Mouse (Mus musculus) brain, embryonic 14.5 days (tissue): ENCODE measurements around the gene Dxo.
"Not testable (repeated sequence)": the region's sequence is repeated elsewhere in the genome, so short reads cannot be mapped to it uniquely, and the experiment has no call there.

Source experiments
- CTCF ChIP-seq: fragments of 200-500 bp; IDR thresholded peaks from 2 replicates; pipeline ENCODE4 v1.5.1; 2012; ENCODE audit warnings: inconsistent platforms, mild to moderate bottlenecking, moderate library complexity, borderline replicate concordance; ENCODE audit not compliant: insufficient read depth, insufficient read length; ENCODE audit errors: extremely low read depth
- POLR2A ChIP-seq: fragments of 200-500 bp; IDR thresholded peaks from 2 replicates; pipeline ENCODE4 v1.6.1; 2012; ENCODE audit warnings: mild to moderate bottlenecking, inconsistent platforms, borderline replicate concordance; ENCODE audit not compliant: poor library complexity, insufficient read depth, insufficient read length, severe bottlenecking; ENCODE audit errors: extremely low read depth

- not testable (repeated sequence) for TF ChIP-seq POLR2A, CTCF
These were observed 39.4 kb upstream of the Dxo start for GRCm38 (mm10) chr17:34797211-34797995.
